Mouse (Mus musculus) gastrocnemius, postnatal 25 days (tissue): ENCODE measurements around the gene Ccnc. TPM values are rescaled to one million over a fixed set of nuclear protein-coding genes. Genes with fewer than 3 reads are reported as not detected.

Source experiments
- DNase-seq: peaks from one replicate; pipeline ENCODE4 v3.0.0; 2022
- total RNA-seq, 2 experiments: library from RNA; stranded (reverse); gene quantifications; 1 replicate in 1 of 2; 2 replicates in 1 of 2; pipeline ENCODE4 v1.2.3; 2021

Gene Ccnc
- total RNA-seq, 2 experiments from 2014 or later = 9.8 to 11.2 TPM

- DNase-seq = no peak
Observed at GRCm38 (mm10) chr4:21801013-21801412, 73.5 kb downstream of the Ccnc start.

DNA sequence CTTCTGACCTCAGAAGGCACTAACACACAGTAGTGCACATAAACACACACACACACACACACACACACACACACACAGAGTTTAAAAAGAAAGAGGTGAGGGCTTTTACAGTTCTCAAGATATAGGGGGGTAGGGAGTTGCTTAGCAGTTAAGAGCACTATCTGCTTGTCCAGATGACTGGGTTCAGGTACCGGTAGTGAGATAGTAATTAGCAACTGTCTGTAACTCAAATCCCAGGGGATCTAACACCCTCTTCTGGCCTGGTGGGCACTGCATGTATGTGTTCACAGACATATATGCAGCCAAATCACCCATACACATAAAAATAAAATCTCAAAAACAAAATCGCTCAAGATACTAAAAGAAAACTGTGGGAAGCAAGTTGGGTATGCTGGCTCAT is 74.1 kb downstream of the Ccnc start:
- no peak for DNase-seq

GRCm38 (mm10) chr4:21807204-21807603 is 79.7 kb downstream of the Ccnc start:
- no peak for DNase-seq

Other genes with a start within 250 kb of the Ccnc start
- gene Prdm13, start 41.7 kb upstream of the Ccnc start, total RNA-seq = not detected
- gene Usp45, start 39.5 kb downstream of the Ccnc start, total RNA-seq = 10 to 100 TPM; 17.2 to 17.4 TPM
- 10 to 100 TPM; 13.1 to 13.5 TPM for gene Tstd3, start 39.5 kb downstream of the Ccnc start, total RNA-seq
- 10 to 100 TPM; 32.4 to 37.5 TPM for gene Pnisr, start 119.9 kb downstream of the Ccnc start, total RNA-seq
- gene Coq3, start 152.0 kb downstream of the Ccnc start, total RNA-seq = 10 to 100 TPM; 15.8 to 17.5 TPM
- 1 to 10 TPM in 1 of 2 experiments, under 1 TPM in 1; 0.83 to 1.4 TPM for gene Faxc, start 203.6 kb downstream of the Ccnc start, total RNA-seq